Mouse (Mus musculus) embryonic facial prominence, embryonic 14.5 days (tissue): ENCODE data around the gene Map3k14. TPM values are rescaled to one million over a fixed set of nuclear protein-coding genes. Genes with fewer than 3 reads are reported as not detected.

Source experiments
- ATAC-seq: fragments of 200-750 bp; cut with Nextera tagmentation; 2 replicates; pipeline ENCODE4 v1.8.0; 2017; ENCODE audit warnings: low read depth, moderate number of reproducible peaks, moderate TSS enrichment
- DNase-seq: peaks from one replicate; pipeline ENCODE4 v3.0.0-alpha.2; 2015; ENCODE audit warnings: low spot score
- H3K27ac ChIP-seq: fragments of 300-500 bp; sonication (generic); replicated peaks from 2 replicates; pipeline ENCODE4 v1.5.1; 2014; ENCODE audit warnings: low read depth, mild to moderate bottlenecking, low read length, moderate library complexity
- H3K27me3 ChIP-seq: fragments of 300-500 bp; sonication (generic); replicated peaks from 2 replicates; pipeline ENCODE4 v1.6.1; 2014; ENCODE audit warnings: low read length; ENCODE audit not compliant: control insufficient read depth, insufficient read depth
- H3K36me3 ChIP-seq: fragments of 300-500 bp; sonication (generic); 2 replicates; pipeline ENCODE4 v1.6.1; 2014; ENCODE audit warnings: low read length, mixed read lengths; ENCODE audit not compliant: control insufficient read depth, insufficient read depth
- H3K4me1 ChIP-seq: fragments of 300-500 bp; sonication (generic); 2 replicates; pipeline ENCODE4 v1.6.1; 2014; ENCODE audit warnings: antibody characterized with exemption, low read length; ENCODE audit not compliant: control insufficient read depth, insufficient read depth
- H3K4me2 ChIP-seq: fragments of 300-500 bp; sonication (generic); 2 replicates; pipeline ENCODE4 v1.6.1; 2014; ENCODE audit warnings: low read depth, mild to moderate bottlenecking, low read length, moderate library complexity, mixed read lengths
- H3K4me3 ChIP-seq: fragments of 300-500 bp; sonication (generic); 2 replicates; pipeline ENCODE4 v1.5.1; 2014; ENCODE audit warnings: low read depth, mild to moderate bottlenecking, low read length
- H3K9ac ChIP-seq: fragments of 300-500 bp; sonication (generic); 2 replicates; pipeline ENCODE4 v1.6.1; 2014; ENCODE audit warnings: low read depth, mild to moderate bottlenecking, low read length, moderate library complexity, mixed read lengths
- H3K9me3 ChIP-seq: fragments of 300-500 bp; sonication (generic); 2 replicates; pipeline ENCODE4 v1.6.1; 2016; ENCODE audit warnings: low read length; ENCODE audit not compliant: control insufficient read depth
- WGBS: fragments of 180-500 bp; shearing (Covaris S2); extraction: QIAGEN DNeasy Blood & Tissue Kit; methylation state at CpG from one replicate; pipeline ENCODE4 v1.1.7; 2014; 5-methylcytosine and 5-hydroxymethylcytosine counted together
- polyA plus RNA-seq: library from polyadenylated mRNA; unstranded; fragments of >200 nt; fragmentation: Nextera tagmentation; extraction: Ambion mirVana; gene quantifications from 2 replicates; pipeline ENCODE4 v1.2.1, GENCODE M21; 2014

Gene Map3k14
- polyA plus RNA-seq, 1 experiment from 2014 or later, result 4.6 TPM

DNA sequence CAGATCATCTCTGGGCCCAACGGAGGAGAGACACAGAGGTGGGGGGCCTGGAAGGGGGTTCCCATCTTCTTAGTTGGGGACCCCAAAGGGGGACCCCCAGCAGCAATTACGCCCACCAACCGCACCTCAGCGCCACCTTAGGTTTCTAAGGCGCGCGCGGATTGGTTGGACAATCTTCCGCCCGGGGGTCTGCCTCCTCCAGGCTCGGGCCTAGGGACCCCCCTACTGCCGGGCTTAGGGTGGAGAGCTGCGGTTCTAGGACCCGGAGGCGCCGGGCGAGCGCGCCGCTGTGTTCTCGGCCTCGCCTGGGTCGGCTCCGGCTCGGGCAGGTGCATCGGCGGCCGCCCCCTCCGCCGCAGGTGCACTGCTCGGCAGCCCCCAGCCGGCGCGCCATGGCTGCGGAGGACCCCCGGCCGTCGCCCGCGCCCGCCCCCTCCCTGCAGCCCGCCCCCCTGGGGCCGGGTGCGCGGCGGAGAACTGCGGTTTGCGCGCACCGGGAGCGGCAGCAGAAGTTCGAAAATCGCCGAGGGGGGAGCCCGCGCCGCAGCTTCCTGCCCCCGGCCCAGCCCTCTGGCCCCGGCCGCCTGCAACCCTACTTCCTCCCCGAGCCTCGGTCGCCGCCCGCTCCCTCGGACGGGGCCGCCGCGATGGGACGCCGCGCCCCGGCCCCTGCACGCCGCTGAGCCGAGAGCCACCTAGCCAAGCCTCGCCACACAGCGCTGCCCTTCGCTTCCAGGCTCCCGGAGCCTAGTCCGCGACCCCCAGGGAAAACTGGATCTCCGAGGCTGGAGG lies 96.6 kb downstream of the Map3k14 start, which contains the start of gene Fmnl1:
TSS of gene Fmnl1 (plus strand) at position 614 of the 792 bp plus-strand sequence.
- H3K4me3 ChIP-seq, result peak within 1 kb of the TSS; percentile 60
- DNase-seq (no peak), ATAC-seq (peak; percentile 42; the same call in 1 of the 2 replicates)
- H3K9me3 ChIP-seq, result no peaks in the 10 kb centered on the region
- peak within 1 kb of the TSS; percentile 62 for H3K9ac ChIP-seq
- no peaks in the 10 kb centered on the region; the same call in 1 of the 2 replicates for H3K4me1 ChIP-seq
- peaks cover 36% of the 10 kb centered on the region for H3K27me3 ChIP-seq
- no peaks in the 10 kb centered on the region for H3K36me3 ChIP-seq
- WGBS, result 4% methylated on average over 14 of the region's 84 CpGs
- no peak within 1 kb of the TSS for H3K27ac ChIP-seq
- peak within 1 kb of the TSS; percentile 98 for H3K4me2 ChIP-seq

DNA sequence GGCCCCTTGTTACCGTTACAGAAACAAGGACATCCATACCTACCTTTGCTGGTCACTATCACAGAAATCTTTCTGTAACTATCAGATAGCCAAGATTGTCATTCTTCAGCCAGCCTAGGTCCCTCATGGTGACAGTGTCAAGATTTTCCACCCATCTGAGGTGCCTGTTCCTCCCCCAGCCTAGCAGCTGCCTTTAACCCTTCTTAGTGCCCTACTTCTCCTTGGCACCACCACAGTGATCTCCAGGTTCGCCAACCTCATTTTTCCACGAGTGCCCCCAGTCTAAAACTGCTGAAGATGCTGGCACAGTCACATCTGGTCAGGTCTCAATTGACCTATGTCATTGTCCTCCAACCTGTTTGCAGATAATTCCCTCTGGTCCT lies 97.2 kb downstream of the Map3k14 start:
- Histone ChIP-seq H3K27ac (no peak overlapping the region), H3K4me3 (peak overlapping the region; percentile 60), H3K4me1 (no peaks in the 10 kb centered on the region; the same call in 1 of the 2 replicates), H3K27me3 (peaks cover 36% of the 10 kb centered on the region), H3K9me3 (no peaks in the 10 kb centered on the region), H3K9ac (no peak overlapping the region), H3K4me2 (peak overlapping the region; percentile 98), H3K36me3 (no peaks in the 10 kb centered on the region)
- WGBS, result 41% methylated on average over 3 of the region's 3 CpGs
- no peak for ATAC-seq
- DNase-seq, result no peak

Other genes with a start within 250 kb of the Map3k14 start
- 55.5 and 60.0 TPM in 2 replicates for gene Nmt1, start 239.3 kb downstream of the Map3k14 start, polyA plus RNA-seq
- gene Dcakd, start 239.1 kb downstream of the Map3k14 start, polyA plus RNA-seq, result 138 and 153 TPM in 2 replicates
- 3.0 and 3.2 TPM in 2 replicates for gene Plcd3, start 165.8 kb downstream of the Map3k14 start, polyA plus RNA-seq
- gene Acbd4, start 165.8 kb downstream of the Map3k14 start, polyA plus RNA-seq, result 15.0 and 21.4 TPM in 2 replicates
- 7.3 and 8.9 TPM in 2 replicates for gene Hexim1, start 151.2 kb downstream of the Map3k14 start, polyA plus RNA-seq
- gene Hexim2, start 135.0 kb downstream of the Map3k14 start, polyA plus RNA-seq, result 6.8 and 9.5 TPM in 2 replicates
- 3.3 and 3.5 TPM in 2 replicates for gene Fmnl1, start 96.4 kb downstream of the Map3k14 start, polyA plus RNA-seq
- gene 1700023F06Rik, start 58.9 kb downstream of the Map3k14 start, polyA plus RNA-seq, result 1.0 and 1.6 TPM in 2 replicates
- gene Spata32, start 49.0 kb downstream of the Map3k14 start, polyA plus RNA-seq, result not detected in 2 replicates
- 8.6 and 9.4 TPM in 2 replicates for gene Arhgap27, start 96.2 kb upstream of the Map3k14 start, polyA plus RNA-seq
- 8.1 and 8.7 TPM in 2 replicates for gene Plekhm1, start 145.2 kb upstream of the Map3k14 start, polyA plus RNA-seq
- not detected in 2 replicates for gene Lrrc37a, start 237.1 kb upstream of the Map3k14 start, polyA plus RNA-seq